Mouse (Mus musculus): ENCODE data around the gene C2cd6. TPM values are rescaled to one million over a fixed set of nuclear protein-coding genes. Genes with fewer than 3 reads are reported as not detected.
A peak's percentile ranks its signal among the peaks of the same experiment; 100 is the strongest.

The C2cd6 gene
- polyA plus RNA-seq (2015; fragmentation: Nextera tagmentation; extraction: Ambion mirVana) = not detected in 2 replicates

DNA sequence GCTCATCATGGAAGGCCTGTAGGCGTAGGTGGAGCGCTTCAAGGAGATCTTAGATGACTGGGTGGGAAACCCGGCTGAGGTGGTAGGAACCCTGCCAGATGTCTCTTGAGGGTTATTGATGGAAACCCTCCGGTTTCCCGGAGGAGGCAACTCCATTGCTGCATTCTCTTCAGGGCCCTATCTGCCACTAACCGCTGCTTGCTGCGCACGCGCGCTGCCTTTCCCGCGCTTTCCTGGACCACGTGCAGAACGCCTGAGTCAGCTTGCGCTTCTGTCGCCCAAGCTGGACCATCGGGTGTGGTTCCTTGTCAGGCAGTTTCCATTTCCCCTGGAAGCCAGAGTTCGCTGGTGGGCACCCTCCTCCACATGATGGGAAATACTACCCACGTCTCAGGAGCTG, at the start of gene C2cd6:
Gene C2cd6 (minus strand): TSS at position 196 of the 400 bp plus-strand sequence.
- Histone ChIP-seq H3K27ac (no peak within 1 kb of the TSS), H3K4me1 (no peaks in the 10 kb centered on the region), H3K9ac (no peak within 1 kb of the TSS), H3K36me3 (peaks cover 4% of the 10 kb centered on the region), H3K9me3 (no peaks in the 10 kb centered on the region), H3K4me3 (no peak within 1 kb of the TSS), H3K27me3 (no peaks in the 10 kb centered on the region), H3K4me2 (no peak within 1 kb of the TSS)
- WGBS = 91% methylated on average over 19 of the region's 19 CpGs
- ATAC-seq (ENCODE audit: insufficient number of reproducible peaks, low FRiP score, low TSS enrichment, low read depth) = no peak

DNA sequence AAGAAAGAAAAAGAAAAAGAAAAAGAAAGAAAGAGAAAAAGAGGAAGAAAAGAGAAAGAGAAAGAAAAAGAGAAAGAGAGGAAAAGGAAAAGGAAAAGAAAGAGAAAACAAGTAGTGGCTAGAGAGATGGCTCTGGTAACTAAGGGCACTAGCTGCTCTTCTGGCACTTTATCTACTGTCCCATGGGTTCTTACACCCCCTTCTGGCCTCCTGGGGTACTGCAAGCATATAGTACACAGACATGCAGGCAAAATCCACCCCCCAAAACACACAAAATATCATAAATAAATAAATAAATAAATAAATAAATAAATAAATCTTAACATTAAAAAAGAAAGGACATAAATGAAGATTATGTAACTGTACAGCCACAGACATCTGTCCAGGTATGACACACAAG, 48.1 kb upstream of the C2cd6 start:
- H3K9ac ChIP-seq = no peak overlapping the region
- H3K9me3 ChIP-seq = no peaks in the 10 kb centered on the region
- no peaks in the 10 kb centered on the region for H3K4me1 ChIP-seq
- no peaks in the 10 kb centered on the region for H3K27me3 ChIP-seq
- no peak overlapping the region for H3K4me2 ChIP-seq
- no peak overlapping the region for H3K4me3 ChIP-seq
- ATAC-seq (ENCODE audit: insufficient number of reproducible peaks, low FRiP score, low TSS enrichment, low read depth) = no peak
- no peak overlapping the region for H3K27ac ChIP-seq
- no peaks in the 10 kb centered on the region for H3K36me3 ChIP-seq

DNA sequence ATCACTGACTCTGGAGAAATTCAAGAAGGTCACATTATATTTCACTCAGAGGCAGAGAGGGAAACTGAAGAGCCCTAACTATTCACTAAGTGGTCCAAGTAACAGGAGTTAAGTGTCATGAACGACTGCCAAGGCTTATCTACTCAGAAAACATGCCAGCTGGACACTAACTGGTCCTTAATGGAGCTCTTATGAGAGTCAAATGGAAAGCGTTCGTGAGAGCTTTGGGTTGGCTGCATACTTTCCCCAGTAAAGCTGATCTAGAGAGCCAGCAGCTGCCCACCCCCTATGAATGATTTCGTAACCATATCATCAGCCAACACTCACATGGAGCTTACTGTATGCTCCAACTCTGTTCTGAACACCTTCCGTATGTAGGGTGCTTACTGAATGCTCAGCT, 39.7 kb upstream of the C2cd6 start:
- no peak overlapping the region for H3K27ac ChIP-seq
- no peaks in the 10 kb centered on the region for H3K9me3 ChIP-seq
- no peaks in the 10 kb centered on the region for H3K36me3 ChIP-seq
- no peaks in the 10 kb centered on the region for H3K27me3 ChIP-seq
- H3K4me1 ChIP-seq = no peaks in the 10 kb centered on the region
- no peak overlapping the region for H3K9ac ChIP-seq
- no peak overlapping the region for H3K4me3 ChIP-seq
- WGBS = 68% methylated on average over 5 of the region's 5 CpGs
- H3K4me2 ChIP-seq = no peak overlapping the region
- ATAC-seq (ENCODE audit: insufficient number of reproducible peaks, low FRiP score, low TSS enrichment, low read depth) = no peak

DNA sequence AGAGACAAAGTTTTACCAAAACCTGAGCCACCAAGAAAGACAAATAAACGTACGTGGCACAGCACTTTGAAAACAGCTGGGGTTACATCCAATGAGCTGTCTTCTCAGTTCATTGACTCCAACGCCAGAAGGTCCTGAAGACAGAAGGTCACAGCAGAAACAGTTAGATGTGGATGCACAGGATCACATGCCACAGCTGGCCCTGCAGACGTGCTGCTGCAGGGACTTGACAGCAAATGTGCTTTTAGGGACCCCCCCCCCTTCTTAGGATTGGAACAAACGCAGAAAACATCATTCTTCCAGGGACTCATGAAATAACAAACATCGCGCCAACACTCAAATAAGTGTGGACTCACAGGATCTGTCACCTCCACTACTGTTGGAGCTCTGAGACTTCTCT, 34.2 kb upstream of the C2cd6 start:
- no peaks in the 10 kb centered on the region for H3K9me3 ChIP-seq
- no peak overlapping the region for H3K4me2 ChIP-seq
- H3K36me3 ChIP-seq = no peaks in the 10 kb centered on the region
- WGBS = 67% methylated on average over 7 of the region's 7 CpGs
- H3K4me3 ChIP-seq = no peak overlapping the region
- no peak overlapping the region for H3K27ac ChIP-seq
- no peaks in the 10 kb centered on the region for H3K27me3 ChIP-seq
- H3K4me1 ChIP-seq = no peaks in the 10 kb centered on the region
- ATAC-seq (ENCODE audit: insufficient number of reproducible peaks, low FRiP score, low TSS enrichment, low read depth) = no peak
- no peak overlapping the region for H3K9ac ChIP-seq

DNA sequence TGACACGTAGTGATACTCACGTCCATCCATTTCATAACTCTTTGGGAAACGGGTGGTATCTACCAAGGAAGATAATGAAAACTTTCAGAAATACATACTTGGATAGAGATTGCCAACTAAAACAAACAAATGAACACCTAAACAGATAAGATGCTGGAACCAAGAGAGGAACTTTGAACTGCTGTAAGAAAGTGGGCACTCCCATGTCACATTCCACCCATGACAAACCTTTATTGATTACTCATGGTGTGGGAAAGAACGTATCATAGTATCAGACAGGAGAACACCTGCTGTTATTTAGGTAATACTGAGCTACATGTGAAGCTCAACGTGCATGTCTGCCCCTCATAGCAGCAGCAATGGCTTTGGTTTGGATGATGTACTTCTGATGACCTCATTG, 30.9 kb upstream of the C2cd6 start:
- H3K4me3 ChIP-seq = no peak overlapping the region
- WGBS = 75% methylated on average over 5 of the region's 5 CpGs
- H3K4me1 ChIP-seq = peaks cover under 1% of the 10 kb centered on the region; the same call in 1 of the 2 replicates
- no peaks in the 10 kb centered on the region for H3K36me3 ChIP-seq
- H3K27ac ChIP-seq = no peak overlapping the region
- H3K4me2 ChIP-seq = no peak overlapping the region
- H3K9ac ChIP-seq = no peak overlapping the region
- no peak for ATAC-seq (ENCODE audit: insufficient number of reproducible peaks, low FRiP score, low TSS enrichment, low read depth)
- no peaks in the 10 kb centered on the region for H3K27me3 ChIP-seq
- no peaks in the 10 kb centered on the region for H3K9me3 ChIP-seq

DNA sequence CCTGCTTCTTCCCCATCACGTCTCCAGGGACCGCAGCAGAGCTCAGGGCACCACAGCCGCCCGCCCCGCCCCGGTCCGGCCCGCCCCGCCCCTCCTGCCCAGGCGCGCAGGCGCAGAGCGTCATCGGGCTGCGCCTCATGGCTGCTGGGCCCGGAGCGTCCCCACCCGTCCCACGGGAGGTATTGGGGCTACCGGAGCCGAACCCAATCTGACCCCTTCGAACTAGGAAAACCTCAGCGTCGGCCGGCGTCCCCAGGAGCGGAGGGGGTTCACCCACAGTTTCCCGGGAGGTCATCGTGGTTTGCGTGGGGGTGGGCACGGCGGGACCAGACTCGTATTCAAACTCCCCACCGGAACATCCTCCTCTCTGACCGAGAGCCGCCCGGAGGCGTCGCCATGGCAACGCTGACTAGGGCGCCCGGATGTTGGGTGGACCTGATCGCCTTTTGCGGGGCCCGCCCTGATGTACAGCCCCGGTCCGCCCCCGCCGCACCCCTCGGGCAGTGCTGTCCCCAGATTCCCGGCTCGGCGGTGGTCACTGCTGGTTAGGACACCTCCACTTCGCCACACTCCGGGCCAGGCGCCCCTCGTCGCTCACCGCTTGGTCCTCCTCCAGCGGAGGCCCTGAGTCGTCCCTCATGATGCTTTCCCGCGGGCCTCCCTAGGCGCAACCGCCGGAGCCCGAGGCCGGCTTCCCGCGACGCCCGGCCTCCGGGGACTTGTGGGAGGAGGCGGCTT, 25.2 kb upstream of the C2cd6 start, which contains the start of gene Tmem237:
Gene Tmem237 (minus strand): TSS at position 689 of the 738 bp plus-strand sequence.
- Histone ChIP-seq H3K4me2 (peak within 1 kb of the TSS; percentile 70), H3K4me1 (peaks cover 4% of the 10 kb centered on the region; the same call in 1 of the 2 replicates), H3K27ac (peak within 1 kb of the TSS; percentile 81), H3K27me3 (no peaks in the 10 kb centered on the region), H3K9ac (peak within 1 kb of the TSS; percentile 73), H3K9me3 (no peaks in the 10 kb centered on the region), H3K4me3 (peak within 1 kb of the TSS; percentile 75), H3K36me3 (no peaks in the 10 kb centered on the region)
- under 1% methylated on average over 74 of the region's 74 CpGs for WGBS
- peak; percentile 98 for ATAC-seq (ENCODE audit: insufficient number of reproducible peaks, low FRiP score, low TSS enrichment, low read depth)

DNA sequence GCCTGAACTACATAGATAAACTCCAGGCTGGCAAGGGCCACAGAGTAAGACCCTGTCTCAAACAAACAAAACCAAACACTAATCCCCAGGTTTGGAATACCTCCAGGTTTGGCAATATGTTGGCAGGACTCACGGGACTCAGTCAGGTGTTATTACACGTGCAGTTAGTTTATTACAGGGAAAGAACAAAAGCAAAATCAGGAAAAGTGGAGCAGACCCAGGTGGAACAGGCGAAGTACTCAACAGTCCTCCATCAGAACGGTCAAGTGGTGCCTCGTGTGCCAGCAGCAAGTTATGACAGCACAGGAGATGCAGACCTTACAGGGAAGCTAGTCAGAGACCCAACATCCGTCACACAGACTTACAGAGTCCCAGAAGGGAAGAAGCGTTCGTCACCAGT, 15.8 kb upstream of the C2cd6 start:
- H3K4me2 ChIP-seq = no peak overlapping the region
- no peak for ATAC-seq (ENCODE audit: insufficient number of reproducible peaks, low FRiP score, low TSS enrichment, low read depth)
- no peaks in the 10 kb centered on the region for H3K9me3 ChIP-seq
- H3K27ac ChIP-seq = no peak overlapping the region
- H3K4me1 ChIP-seq = no peaks in the 10 kb centered on the region
- 71% methylated on average over 8 of the region's 8 CpGs for WGBS
- H3K27me3 ChIP-seq = no peaks in the 10 kb centered on the region
- peaks cover 31% of the 10 kb centered on the region for H3K36me3 ChIP-seq
- no peak overlapping the region for H3K4me3 ChIP-seq
- no peak overlapping the region for H3K9ac ChIP-seq

DNA sequence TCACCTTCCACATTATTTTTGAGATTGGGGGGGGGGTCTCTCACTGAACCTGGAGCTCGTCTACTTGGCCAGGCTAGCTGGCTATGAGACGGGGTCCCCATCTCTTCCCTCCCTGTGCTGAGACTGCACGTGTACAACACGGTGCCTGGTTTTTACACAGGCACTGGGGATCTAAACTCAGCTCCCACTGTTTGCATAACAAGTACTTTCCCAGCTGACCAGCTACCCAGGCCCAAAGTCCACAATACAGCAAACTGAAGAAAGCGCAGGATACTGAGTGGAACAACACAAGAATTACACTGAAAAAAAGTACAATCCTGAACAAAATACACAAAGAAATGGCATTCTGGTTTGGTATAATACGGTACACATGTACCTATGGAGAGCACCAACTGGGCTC, 7.4 kb upstream of the C2cd6 start:
- Histone ChIP-seq H3K4me2 (no peak overlapping the region), H3K9me3 (no peaks in the 10 kb centered on the region), H3K36me3 (peaks cover 28% of the 10 kb centered on the region), H3K4me3 (no peak overlapping the region), H3K27me3 (no peaks in the 10 kb centered on the region), H3K9ac (no peak overlapping the region), H3K27ac (no peak overlapping the region), H3K4me1 (no peaks in the 10 kb centered on the region)
- 94% methylated on average over 6 of the region's 6 CpGs for WGBS
- ATAC-seq (ENCODE audit: insufficient number of reproducible peaks, low FRiP score, low TSS enrichment, low read depth) = no peak

DNA sequence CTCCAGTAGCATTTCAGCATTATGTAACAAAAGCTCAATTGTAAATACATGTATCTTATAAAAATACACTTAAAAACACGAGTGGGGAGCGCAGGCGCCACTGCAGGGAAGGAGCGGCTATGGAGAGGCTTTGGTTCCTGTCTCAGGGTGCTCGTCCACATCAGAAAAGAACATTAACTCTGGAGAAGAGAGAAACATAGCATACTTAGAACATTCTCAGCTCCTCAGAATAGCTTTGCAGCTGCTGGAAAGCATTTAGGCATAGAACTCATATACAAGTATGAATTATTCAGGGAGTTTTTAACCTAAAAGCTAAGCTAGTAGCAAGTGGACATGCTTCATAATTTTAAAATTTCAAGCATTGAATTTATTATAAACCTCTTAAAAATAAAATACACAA, 6.3 kb upstream of the C2cd6 start:
- no peaks in the 10 kb centered on the region for H3K4me1 ChIP-seq
- no peak overlapping the region for H3K9ac ChIP-seq
- no peaks in the 10 kb centered on the region for H3K27me3 ChIP-seq
- peaks cover 24% of the 10 kb centered on the region for H3K36me3 ChIP-seq
- no peak overlapping the region for H3K4me3 ChIP-seq
- H3K4me2 ChIP-seq = no peak overlapping the region
- WGBS = 86% methylated on average over 5 of the region's 5 CpGs
- H3K27ac ChIP-seq = no peak overlapping the region
- no peak for ATAC-seq (ENCODE audit: insufficient number of reproducible peaks, low FRiP score, low TSS enrichment, low read depth)
- no peaks in the 10 kb centered on the region for H3K9me3 ChIP-seq

DNA sequence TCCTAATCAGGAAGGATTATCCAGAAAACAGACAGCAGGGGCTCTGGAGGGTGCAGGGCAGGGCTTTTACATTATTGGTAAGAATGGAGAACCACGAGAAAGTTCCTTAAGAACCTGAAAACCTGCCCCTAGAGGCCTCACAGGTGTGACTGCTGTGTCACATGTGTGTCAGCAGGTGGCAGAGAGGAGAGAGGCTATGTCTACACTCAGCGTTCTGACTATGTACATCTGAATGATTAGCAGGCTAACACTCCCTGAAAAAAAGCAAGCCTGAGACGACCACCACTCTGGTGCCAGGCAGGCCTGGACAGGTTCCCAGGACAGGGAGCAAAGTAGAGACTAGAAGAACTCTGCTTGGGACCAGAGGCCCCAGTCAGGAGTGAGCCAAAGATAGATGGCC, 23.8 kb downstream of the C2cd6 start:
- no peaks in the 10 kb centered on the region for H3K9me3 ChIP-seq
- no peaks in the 10 kb centered on the region for H3K27me3 ChIP-seq
- WGBS = 18% methylated on average over 3 of the region's 3 CpGs
- H3K4me3 ChIP-seq = no peak overlapping the region
- H3K4me2 ChIP-seq = no peak overlapping the region
- no peaks in the 10 kb centered on the region for H3K36me3 ChIP-seq
- no peaks in the 10 kb centered on the region for H3K4me1 ChIP-seq
- H3K27ac ChIP-seq = no peak overlapping the region
- H3K9ac ChIP-seq = no peak overlapping the region
- ATAC-seq (ENCODE audit: insufficient number of reproducible peaks, low FRiP score, low TSS enrichment, low read depth) = no peak

DNA sequence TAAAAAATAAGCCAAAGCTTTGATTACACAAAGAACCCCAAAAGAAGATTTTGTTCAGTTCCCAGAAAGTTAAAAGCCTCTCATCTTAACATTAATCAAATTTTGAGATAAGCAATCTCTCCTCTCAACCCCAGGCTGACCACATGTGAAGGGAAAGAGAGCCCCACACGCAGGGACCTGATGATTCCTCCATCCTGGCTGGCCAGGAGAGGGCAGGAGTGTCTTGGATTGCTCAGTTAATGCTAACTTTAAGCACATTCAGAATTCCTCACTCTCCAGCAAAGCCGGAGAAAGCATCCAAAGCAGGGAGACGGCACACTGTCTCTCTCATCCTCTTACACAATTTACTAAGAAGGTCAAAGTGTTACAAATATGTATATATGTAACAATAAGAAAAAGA, 26.7 kb downstream of the C2cd6 start:
- no peak overlapping the region for H3K9ac ChIP-seq
- H3K27ac ChIP-seq = no peak overlapping the region
- no peaks in the 10 kb centered on the region for H3K9me3 ChIP-seq
- H3K4me2 ChIP-seq = no peak overlapping the region
- no peaks in the 10 kb centered on the region for H3K27me3 ChIP-seq
- WGBS = 5% methylated on average over 3 of the region's 3 CpGs
- no peak for ATAC-seq (ENCODE audit: insufficient number of reproducible peaks, low FRiP score, low TSS enrichment, low read depth)
- H3K4me3 ChIP-seq = no peak overlapping the region
- no peaks in the 10 kb centered on the region for H3K36me3 ChIP-seq
- H3K4me1 ChIP-seq = no peaks in the 10 kb centered on the region

DNA sequence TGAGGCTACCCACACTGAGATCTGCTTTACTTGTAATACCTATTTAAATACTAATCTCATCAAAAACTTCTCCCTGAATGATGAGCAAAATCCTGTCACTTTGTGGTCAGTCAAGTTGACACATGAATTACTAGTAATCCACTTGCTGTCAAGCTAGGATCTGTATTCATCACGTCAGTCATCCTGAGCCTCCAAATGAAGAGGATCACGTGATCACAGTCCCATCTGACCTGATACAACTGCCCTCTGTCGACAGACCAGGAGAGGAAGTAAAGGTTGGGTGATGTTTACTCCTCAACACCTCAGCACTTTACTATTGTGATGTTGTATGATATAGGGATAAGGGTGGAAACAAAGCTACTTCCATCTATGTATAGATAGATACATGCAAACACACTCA, 31.0 kb downstream of the C2cd6 start:
- H3K4me1 ChIP-seq = no peaks in the 10 kb centered on the region
- H3K36me3 ChIP-seq = no peaks in the 10 kb centered on the region
- no peaks in the 10 kb centered on the region for H3K9me3 ChIP-seq
- H3K27ac ChIP-seq = no peak overlapping the region
- H3K4me3 ChIP-seq = no peak overlapping the region
- 58% methylated on average over 3 of the region's 3 CpGs for WGBS
- no peak overlapping the region for H3K9ac ChIP-seq
- H3K4me2 ChIP-seq = no peak overlapping the region
- no peak for ATAC-seq (ENCODE audit: insufficient number of reproducible peaks, low FRiP score, low TSS enrichment, low read depth)
- no peaks in the 10 kb centered on the region for H3K27me3 ChIP-seq

DNA sequence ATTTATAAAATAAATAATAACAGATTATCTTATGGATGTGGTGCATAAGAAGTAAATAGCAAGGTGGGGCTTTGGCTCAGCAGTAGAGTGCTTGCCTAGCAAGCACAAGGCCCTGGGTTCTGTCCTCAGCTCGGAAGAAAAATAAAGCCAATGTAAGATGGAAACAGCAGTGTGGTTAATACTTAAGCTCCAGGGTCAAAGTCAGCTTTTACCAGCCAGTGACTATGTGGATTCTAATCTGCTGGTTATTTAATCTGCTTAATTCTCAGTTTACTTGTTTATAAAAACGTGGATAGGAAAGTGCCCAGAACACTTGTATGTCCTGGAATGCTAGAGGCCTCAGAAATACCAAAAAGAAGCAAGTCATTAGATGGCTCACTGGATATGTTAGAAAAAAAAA, 37.7 kb downstream of the C2cd6 start:
- Histone ChIP-seq H3K9ac (no peak overlapping the region), H3K4me2 (no peak overlapping the region), H3K27ac (no peak overlapping the region), H3K27me3 (0 out of 2 replicates have a peak, but pooled peaks cover 2% of the 10 kb centered on the region), H3K36me3 (no peaks in the 10 kb centered on the region), H3K9me3 (no peaks in the 10 kb centered on the region), H3K4me3 (no peak overlapping the region), H3K4me1 (no peaks in the 10 kb centered on the region)
- ATAC-seq (ENCODE audit: insufficient number of reproducible peaks, low FRiP score, low TSS enrichment, low read depth) = no peak
- 66% methylated on average over 2 of the region's 2 CpGs for WGBS
